Mouse (Mus musculus) ES-Bruce4 (cell line): ENCODE results near the gene Pyy.

Experiments
- CTCF ChIP-seq: IDR thresholded peaks from one replicate; pipeline ENCODE4 v1.8.1; 2011; ENCODE audit warnings: low read depth, low read length
- EP300 ChIP-seq: IDR thresholded peaks from 2 replicates; pipeline ENCODE4 v1.6.1; 2011; ENCODE audit warnings: low read depth, low read length; ENCODE audit not compliant: insufficient read depth
- POLR2A ChIP-seq: IDR thresholded peaks from one replicate; pipeline ENCODE4 v1.8.1; 2011; ENCODE audit warnings: low read length; ENCODE audit not compliant: insufficient read depth

DNA sequence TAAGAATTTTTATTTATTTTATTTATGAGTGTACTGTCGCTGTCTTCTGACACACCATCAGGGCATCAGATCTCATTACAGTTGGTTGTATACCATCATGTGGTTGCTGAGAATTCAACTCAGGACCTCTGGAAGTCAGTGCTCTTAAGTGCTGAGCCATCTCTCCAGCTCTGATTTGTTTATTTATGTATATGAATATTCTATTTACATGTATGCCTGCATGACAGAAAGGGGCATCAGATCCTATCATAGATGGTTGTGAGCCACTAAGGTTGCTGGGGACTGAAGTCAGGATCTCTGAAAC is 49.1 kb upstream of the Pyy start:
- TF ChIP-seq CTCF: no peak
- TF ChIP-seq POLR2A: no peak
- TF ChIP-seq EP300: no peak
